Mouse (Mus musculus): Measurements from ENCODE around the gene Sema4a.

GRCm38 (mm10) chr3:88437454-88437853 is 23.5 kb downstream of the Sema4a start:
- TF ChIP-seq POLR2A (IDR thresholded peaks at IDR 0.05; ENCODE audit: extremely low read depth, insufficient read depth, low read length) (no peak), CTCF (IDR thresholded peaks at IDR 0.05; ENCODE audit: extremely low read depth, insufficient read depth, low read length) (no peak)
